Mouse (Mus musculus): ENCODE data around the gene Opcml. TPM values are rescaled to one million over a fixed set of nuclear protein-coding genes. Genes with fewer than 3 reads are reported as not detected.

Gene Opcml
- polyA plus RNA-seq, 1 experiment from 2014 or later: 3.8 TPM

GRCm38 (mm10) chr9:28028156-28028555 is 237.6 kb downstream of the Opcml start:
- Histone ChIP-seq H3K9me3 (no peaks in the 10 kb centered on the region), H3K27me3 (no peaks in the 10 kb centered on the region), H3K27ac (no peak overlapping the region), H3K4me2 (replicated peaks) (no peak overlapping the region), H3K4me1 (0 out of 2 replicates have a peak, but pooled peaks cover 5% of the 10 kb centered on the region), H3K4me3 (no peak overlapping the region), H3K9ac (no peak overlapping the region), H3K36me3 (no peaks in the 10 kb centered on the region)
- ATAC-seq (ENCODE audit: insufficient number of reproducible peaks, insufficient read depth, low FRiP score, low TSS enrichment): no peak
- WGBS: 64% methylated on average over 5 of the region's 5 CpGs

GRCm38 (mm10) chr9:28028788-28029393 is 238.3 kb downstream of the Opcml start:
- 56% methylated on average over 7 of the region's 7 CpGs for WGBS
- no peak overlapping the region for H3K9ac ChIP-seq
- no peak overlapping the region for H3K4me3 ChIP-seq
- H3K9me3 ChIP-seq: no peaks in the 10 kb centered on the region
- no peak overlapping the region for H3K27ac ChIP-seq
- ATAC-seq (ENCODE audit: insufficient number of reproducible peaks, insufficient read depth, low FRiP score, low TSS enrichment): no peak
- H3K4me2 ChIP-seq (replicated peaks): no peak overlapping the region
- no peaks in the 10 kb centered on the region for H3K27me3 ChIP-seq
- H3K4me1 ChIP-seq: 0 out of 2 replicates have a peak, but pooled peaks cover 5% of the 10 kb centered on the region
- H3K36me3 ChIP-seq: no peaks in the 10 kb centered on the region

GRCm38 (mm10) chr9:28049157-28049556 is 258.6 kb downstream of the Opcml start:
- no peak overlapping the region for H3K27ac ChIP-seq
- no peak for ATAC-seq (ENCODE audit: insufficient number of reproducible peaks, insufficient read depth, low FRiP score, low TSS enrichment)
- H3K36me3 ChIP-seq: no peaks in the 10 kb centered on the region
- no peak overlapping the region for H3K4me3 ChIP-seq
- 81% methylated on average over 2 of the region's 2 CpGs for WGBS
- no peaks in the 10 kb centered on the region for H3K9me3 ChIP-seq
- no peaks in the 10 kb centered on the region for H3K27me3 ChIP-seq
- no peaks in the 10 kb centered on the region for H3K4me1 ChIP-seq
- no peak overlapping the region for H3K9ac ChIP-seq
- no peak overlapping the region for H3K4me2 ChIP-seq (replicated peaks)

GRCm38 (mm10) chr9:28057171-28057845 is 266.7 kb downstream of the Opcml start:
- ATAC-seq (ENCODE audit: insufficient number of reproducible peaks, insufficient read depth, low FRiP score, low TSS enrichment): no peak
- WGBS: 61% methylated on average over 2 of the region's 2 CpGs
- H3K9me3 ChIP-seq: no peaks in the 10 kb centered on the region
- H3K36me3 ChIP-seq: no peaks in the 10 kb centered on the region
- H3K4me3 ChIP-seq: no peak overlapping the region
- no peaks in the 10 kb centered on the region for H3K27me3 ChIP-seq
- no peak overlapping the region for H3K27ac ChIP-seq
- H3K4me1 ChIP-seq: no peaks in the 10 kb centered on the region
- H3K4me2 ChIP-seq (replicated peaks): no peak overlapping the region
- no peak overlapping the region for H3K9ac ChIP-seq

- Histone ChIP-seq H3K36me3 (no peaks in the 10 kb centered on the region), H3K27ac (no peak overlapping the region), H3K27me3 (no peaks in the 10 kb centered on the region), H3K4me2 (replicated peaks) (no peak overlapping the region), H3K9ac (no peak overlapping the region), H3K4me1 (no peaks in the 10 kb centered on the region), H3K4me3 (no peak overlapping the region), H3K9me3 (no peaks in the 10 kb centered on the region)
- ATAC-seq (ENCODE audit: insufficient number of reproducible peaks, insufficient read depth, low FRiP score, low TSS enrichment): no peak
These were observed 274.6 kb downstream of the Opcml start for GRCm38 (mm10) chr9:28065126-28065525.

- Histone ChIP-seq H3K9me3 (no peaks in the 10 kb centered on the region), H3K4me1 (peaks cover 4% of the 10 kb centered on the region; the same call in 1 of the 2 replicates), H3K27me3 (no peaks in the 10 kb centered on the region), H3K4me2 (replicated peaks) (no peak overlapping the region), H3K9ac (no peak overlapping the region), H3K36me3 (no peaks in the 10 kb centered on the region), H3K4me3 (no peak overlapping the region), H3K27ac (no peak overlapping the region)
- 53% methylated on average over 4 of the region's 4 CpGs for WGBS
- no peak for ATAC-seq (ENCODE audit: insufficient number of reproducible peaks, insufficient read depth, low FRiP score, low TSS enrichment)
These were observed 290.1 kb downstream of the Opcml start for GRCm38 (mm10) chr9:28080694-28081093.

GRCm38 (mm10) chr9:28083754-28084153 is 293.2 kb downstream of the Opcml start:
- Histone ChIP-seq H3K4me3 (no peak overlapping the region), H3K4me2 (replicated peaks) (no peak overlapping the region), H3K9ac (no peak overlapping the region), H3K9me3 (no peaks in the 10 kb centered on the region), H3K27me3 (no peaks in the 10 kb centered on the region), H3K4me1 (peaks cover 4% of the 10 kb centered on the region; the same call in 1 of the 2 replicates), H3K27ac (no peak overlapping the region), H3K36me3 (no peaks in the 10 kb centered on the region)
- 92% methylated on average over 3 of the region's 3 CpGs for WGBS
- no peak for ATAC-seq (ENCODE audit: insufficient number of reproducible peaks, insufficient read depth, low FRiP score, low TSS enrichment)

- no peaks in the 10 kb centered on the region for H3K27me3 ChIP-seq
These were observed 293.7 kb downstream of the Opcml start for GRCm38 (mm10) chr9:28084273-28084726.

GRCm38 (mm10) chr9:28091395-28091794 is 300.8 kb downstream of the Opcml start:
- H3K4me1 ChIP-seq: no peaks in the 10 kb centered on the region
- H3K9me3 ChIP-seq: no peaks in the 10 kb centered on the region
- no peaks in the 10 kb centered on the region for H3K36me3 ChIP-seq
- ATAC-seq (ENCODE audit: insufficient number of reproducible peaks, insufficient read depth, low FRiP score, low TSS enrichment): no peak
- no peak overlapping the region for H3K4me3 ChIP-seq
- 64% methylated on average over 1 of the region's 1 CpGs for WGBS
- H3K4me2 ChIP-seq (replicated peaks): no peak overlapping the region
- H3K27ac ChIP-seq: no peak overlapping the region
- H3K9ac ChIP-seq: no peak overlapping the region
- H3K27me3 ChIP-seq: no peaks in the 10 kb centered on the region

More at GRCm38 (mm10) chr9:28084273-28084726, 293.7 kb downstream of the Opcml start:
- Histone ChIP-seq H3K4me1 (peaks cover 4% of the 10 kb centered on the region; the same call in 1 of the 2 replicates), H3K36me3 (no peaks in the 10 kb centered on the region), H3K9ac (no peak overlapping the region), H3K27ac (no peak overlapping the region), H3K4me3 (no peak overlapping the region), H3K9me3 (no peaks in the 10 kb centered on the region), H3K4me2 (replicated peaks) (no peak overlapping the region)
- WGBS: 20% methylated on average over 2 of the region's 2 CpGs
- ATAC-seq (ENCODE audit: insufficient number of reproducible peaks, insufficient read depth, low FRiP score, low TSS enrichment): no peak

GRCm38 (mm10) chr9:28094722-28095121 is 304.1 kb downstream of the Opcml start:
- no peak for ATAC-seq (ENCODE audit: insufficient number of reproducible peaks, insufficient read depth, low FRiP score, low TSS enrichment)
- 85% methylated on average over 4 of the region's 4 CpGs for WGBS
- no peaks in the 10 kb centered on the region for H3K27me3 ChIP-seq

GRCm38 (mm10) chr9:28096204-28096603 is 305.6 kb downstream of the Opcml start:
- WGBS: 100% methylated on average over 2 of the region's 2 CpGs
- H3K4me3 ChIP-seq: no peak overlapping the region
- H3K9ac ChIP-seq: no peak overlapping the region
- no peak overlapping the region for H3K4me2 ChIP-seq (replicated peaks)
- H3K27me3 ChIP-seq: no peaks in the 10 kb centered on the region
- no peak for ATAC-seq (ENCODE audit: insufficient number of reproducible peaks, insufficient read depth, low FRiP score, low TSS enrichment)
- H3K9me3 ChIP-seq: no peaks in the 10 kb centered on the region
- H3K4me1 ChIP-seq: no peaks in the 10 kb centered on the region
- H3K36me3 ChIP-seq: no peaks in the 10 kb centered on the region
- no peak overlapping the region for H3K27ac ChIP-seq

More at GRCm38 (mm10) chr9:28094722-28095121, 304.1 kb downstream of the Opcml start:
- H3K4me2 ChIP-seq (replicated peaks): no peak overlapping the region
- H3K4me1 ChIP-seq: no peaks in the 10 kb centered on the region
- no peaks in the 10 kb centered on the region for H3K36me3 ChIP-seq
- H3K27ac ChIP-seq: no peak overlapping the region
- H3K9me3 ChIP-seq: no peaks in the 10 kb centered on the region
- H3K4me3 ChIP-seq: no peak overlapping the region
- no peak overlapping the region for H3K9ac ChIP-seq

GRCm38 (mm10) chr9:28101981-28102380 is 311.4 kb downstream of the Opcml start:
- Histone ChIP-seq H3K9ac (no peak overlapping the region), H3K4me1 (no peaks in the 10 kb centered on the region), H3K36me3 (no peaks in the 10 kb centered on the region), H3K4me3 (no peak overlapping the region), H3K27me3 (no peaks in the 10 kb centered on the region), H3K9me3 (no peaks in the 10 kb centered on the region), H3K27ac (no peak overlapping the region), H3K4me2 (replicated peaks) (no peak overlapping the region)
- no peak for ATAC-seq (ENCODE audit: insufficient number of reproducible peaks, insufficient read depth, low FRiP score, low TSS enrichment)

Data from embryonic facial prominence, embryonic 12.5 days (tissue).